10 mouse cellular contexts compared by ENCODE assay signal in the genomic region with DNA sequence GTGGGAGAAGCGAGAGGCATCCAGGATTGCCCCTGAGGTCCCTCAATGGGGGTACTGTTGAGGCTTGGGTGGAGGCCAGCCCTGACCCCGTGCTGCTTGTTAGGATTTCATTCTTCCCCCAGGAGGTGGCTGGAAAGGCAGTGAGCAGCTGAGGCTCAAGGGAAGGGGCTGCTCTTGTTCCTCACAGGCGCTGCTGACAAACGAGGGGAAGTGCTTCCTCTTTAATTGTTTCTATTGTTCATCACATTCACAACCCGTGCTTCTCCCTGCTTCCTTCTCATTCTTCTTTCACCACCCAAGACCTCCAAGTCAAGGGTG.
DNase-seq lines count a peak whose midpoint lies in the region; ATAC-seq and TF ChIP-seq lines count a peak whose summit lies in the region.
"Had no signal": no experiment of that assay in that cellular context is flagged by ENCODE, and none has a peak within 500 bp of the region (broad histone marks: within the 10 kb centered on the region; RNA-seq: fewer than 3 reads in every experiment).

No protein-coding gene starts in this region.

- no peak for TF ChIP-seq POLR2A in cerebellum, adult 2 months (IDR thresholded peaks at IDR 0.05; ENCODE audit: borderline replicate concordance, insufficient read depth, low read length)

- H3K9me3 ChIP-seq in lung, embryonic 14.5 days (ENCODE audit: low read depth, low read length): no peaks in the 10 kb centered on the region
- no peaks in the 10 kb centered on the region for H3K9me3 ChIP-seq in forebrain, embryonic 16.5 days (ENCODE audit: control insufficient read depth, low read length)
- H3K9me3 ChIP-seq: heart, embryonic 13.5 days had no signal

- peak; percentile 57 for DNase-seq in lung, embryonic 14.5 days
- DNase-seq in lung, postnatal 14 days: no peak
- DNase-seq in left cerebral cortex, postnatal 4 days: peak; percentile 71
- peak; percentile 14 to 20 for DNase-seq in right cerebral cortex, postnatal 36 days (ENCODE audit: low spot score in 2 of 2)
- no peak for DNase-seq in cerebellum, adult 2 months
- no peak for DNase-seq in embryo, embryonic 11 days
- no peak for DNase-seq in urinary bladder, postnatal 10 days (ENCODE audit: low spot score)

- TF ChIP-seq CTCF in lung, embryonic 14.5 days (IDR thresholded peaks at IDR 0.05; ENCODE audit: low read depth): peak; percentile 25; the same call in 1 of the 2 replicates
- TF ChIP-seq CTCF in cerebellum, adult 2 months (IDR thresholded peaks at IDR 0.05; ENCODE audit: borderline replicate concordance, insufficient read depth, low read depth, low read length): no peak

- H3K4me3 ChIP-seq in lung, embryonic 14.5 days (ENCODE audit: low read depth, low read length): no peak overlapping the region
- H3K4me3 ChIP-seq in forebrain, embryonic 16.5 days (replicated peaks; ENCODE audit: low read length): no peak overlapping the region
- H3K4me3 ChIP-seq in cerebellum, adult 2 months (replicated peaks; ENCODE audit: insufficient read depth, low read depth, low read length): no peak overlapping the region
- H3K4me3 ChIP-seq: heart, embryonic 13.5 days; myocyte had no signal

- no peak overlapping the region for H3K27ac ChIP-seq in lung, embryonic 14.5 days (ENCODE audit: low read depth)
- no peak overlapping the region for H3K27ac ChIP-seq in forebrain, embryonic 16.5 days (ENCODE audit: low read length)
- no peak overlapping the region for H3K27ac ChIP-seq in cerebellum, adult 2 months (ENCODE audit: insufficient read depth, low read length)
- H3K27ac ChIP-seq: heart, embryonic 13.5 days had no signal

- H3K4me2 ChIP-seq in lung, embryonic 14.5 days: no peak overlapping the region
- H3K4me2 ChIP-seq in forebrain, embryonic 16.5 days (ENCODE audit: low read length): no peak overlapping the region
- H3K4me2 ChIP-seq: heart, embryonic 13.5 days had no signal

- peaks cover 23% of the 10 kb centered on the region; the same call in 1 of the 2 replicates for H3K4me1 ChIP-seq in lung, embryonic 14.5 days (ENCODE audit: insufficient read depth)
- H3K4me1 ChIP-seq in forebrain, embryonic 16.5 days (replicated peaks; ENCODE audit: control insufficient read depth, insufficient read depth, low read length): peaks cover 10% of the 10 kb centered on the region
- peaks cover 3% of the 10 kb centered on the region; the same call in 1 of the 2 replicates for H3K4me1 ChIP-seq in cerebellum, adult 2 months (ENCODE audit: control insufficient read depth, insufficient read depth, low read length)

- no peaks in the 10 kb centered on the region for H3K36me3 ChIP-seq in lung, embryonic 14.5 days (ENCODE audit: insufficient read depth)
- no peaks in the 10 kb centered on the region for H3K36me3 ChIP-seq in forebrain, embryonic 16.5 days (ENCODE audit: control insufficient read depth, insufficient read depth)
- H3K36me3 ChIP-seq: heart, embryonic 13.5 days had no signal

- 19% methylated on average over 5 of the region's 5 CpGs for WGBS in lung, embryonic 14.5 days
- 2% methylated on average over 5 of the region's 5 CpGs for WGBS in forebrain, embryonic 16.5 days
- 43% methylated on average over 5 of the region's 5 CpGs for WGBS in cerebellum, adult 2 months

- 0 out of 2 replicates have a peak, but pooled peaks have one; percentile 11 for ATAC-seq in lung, embryonic 14.5 days (ENCODE audit: insufficient read depth)
- ATAC-seq in forebrain, embryonic 16.5 days: peak; percentile 77

- intact Hi-C loops in left cerebral cortex, postnatal 4 days (cut with DNase I): no loop called here

- no peaks in the 10 kb centered on the region for H3K27me3 ChIP-seq in lung, embryonic 14.5 days (ENCODE audit: insufficient read depth, low read length)
- H3K27me3 ChIP-seq in forebrain, embryonic 16.5 days (replicated peaks; ENCODE audit: control insufficient read depth, insufficient read depth, low read length): no peaks in the 10 kb centered on the region
- no peaks in the 10 kb centered on the region for H3K27me3 ChIP-seq in cerebellum, adult 2 months (ENCODE audit: control insufficient read depth, insufficient read depth, low read length)
- H3K27me3 ChIP-seq: heart, embryonic 13.5 days had no signal

- no peak overlapping the region for H3K9ac ChIP-seq in lung, embryonic 14.5 days
- no peak overlapping the region for H3K9ac ChIP-seq in forebrain, embryonic 16.5 days (replicated peaks; ENCODE audit: low read depth, low read length)
- H3K9ac ChIP-seq: heart, embryonic 13.5 days had no signal

Comparison
In these comparisons a context has a peak if more than half of its experiments do, and no peak if none do; other contexts are left out.
1. DNase-seq: peak in lung, embryonic 14.5 days (single experiment), left cerebral cortex, postnatal 4 days (single experiment) and right cerebral cortex, postnatal 36 days (2 of 2); none in lung, postnatal 14 days (single experiment), cerebellum, adult 2 months (0 of 2), embryo, embryonic 11 days (single experiment) and urinary bladder, postnatal 10 days (single experiment).